Mouse (Mus musculus) left cerebral cortex, adult 9 months (tissue): ENCODE results near the gene Tex264.
A peak's percentile ranks its signal among the peaks of the same experiment; 100 is the strongest.

Source experiments
- DNase-seq, 2 experiments: peaks; one replicate each; pipeline ENCODE4 v3.0.0; 2022; ENCODE audit warnings: low spot score in 2 of 2

The Tex264 gene

DNA sequence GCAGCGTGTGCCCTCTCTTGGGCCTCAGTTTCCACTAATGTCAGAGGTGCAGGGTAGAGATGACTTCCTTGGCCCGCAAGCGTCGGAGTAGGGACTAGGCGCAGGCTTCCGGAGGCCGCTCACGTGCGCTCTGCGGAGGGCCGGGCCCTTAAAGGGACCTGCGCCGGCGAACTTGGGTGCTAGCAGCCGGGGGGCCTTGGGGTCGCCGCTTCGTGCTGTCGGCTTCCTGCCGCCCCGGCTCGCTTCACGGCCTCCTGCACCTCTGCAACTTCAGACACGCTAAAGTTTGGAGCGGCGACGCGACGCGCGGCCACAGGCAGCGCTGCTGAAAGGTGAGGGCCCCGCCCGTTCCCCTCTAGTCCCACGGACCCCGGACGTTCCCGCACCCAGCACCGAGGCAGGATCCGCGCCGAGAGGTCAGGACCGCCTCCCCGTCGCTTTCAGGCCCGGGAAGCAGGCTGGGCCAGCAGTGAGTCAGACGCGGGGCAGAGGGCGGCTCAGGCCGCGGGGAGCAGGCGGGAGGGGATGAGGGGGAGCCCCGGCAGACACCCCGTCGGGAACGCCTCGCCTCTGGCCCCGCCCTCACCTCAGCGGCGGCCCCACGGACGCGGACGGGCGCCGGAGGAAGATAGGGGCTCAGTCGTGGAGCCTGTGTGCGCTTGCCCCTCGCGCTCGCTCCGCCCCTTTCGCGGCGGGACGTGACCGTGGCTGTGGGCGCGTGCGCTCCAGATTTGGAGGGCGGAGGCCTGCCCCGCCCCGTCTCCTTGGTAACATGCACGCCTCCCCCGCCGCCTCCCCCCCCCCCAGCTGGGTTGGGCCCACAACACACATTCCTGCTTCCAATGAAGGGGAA lies at the start of gene Tex264:
TSS of gene Tex264 (minus strand) at position 679 of the 853 bp plus-strand sequence.
- DNase-seq: peak; percentile 69 to 83

DNA sequence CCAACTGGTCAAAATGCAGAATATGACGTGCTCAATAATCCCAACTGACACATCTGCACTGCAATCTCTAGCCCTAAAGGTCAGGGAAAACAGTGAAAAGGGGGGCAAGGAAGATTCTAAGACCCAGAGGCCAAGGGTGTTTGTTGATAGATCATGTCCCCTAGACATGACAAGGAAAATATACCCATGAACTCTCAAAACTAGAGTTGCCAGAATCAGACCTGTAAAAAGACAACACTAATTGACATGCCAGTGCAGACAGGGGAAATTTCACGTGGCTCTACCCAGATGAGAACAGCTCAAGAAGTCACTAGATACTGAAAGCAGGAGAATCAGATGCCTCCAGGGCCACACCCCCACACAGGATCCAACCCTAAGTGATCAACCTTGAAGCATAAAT lies 48.0 kb upstream of the Tex264 start:
- no peak for DNase-seq

DNA sequence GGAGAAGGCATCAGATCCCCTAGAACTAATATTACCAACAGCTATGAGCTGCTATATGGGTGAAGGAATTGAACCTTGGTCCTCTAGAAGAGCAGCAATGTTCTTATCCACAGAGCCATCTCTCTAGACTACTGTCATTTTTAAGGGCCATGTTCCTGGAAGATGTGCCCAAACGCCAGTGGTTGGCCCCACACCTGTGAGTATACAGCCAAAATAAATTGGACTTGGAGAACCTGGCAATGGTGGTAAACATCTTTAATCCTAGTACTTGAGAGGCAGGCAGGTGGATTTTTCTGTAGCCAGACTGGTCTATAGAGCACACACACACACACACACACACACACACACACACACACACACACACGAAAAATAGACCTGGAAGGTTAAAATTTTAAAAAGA lies 43.7 kb upstream of the Tex264 start:
- DNase-seq: no peak

DNA sequence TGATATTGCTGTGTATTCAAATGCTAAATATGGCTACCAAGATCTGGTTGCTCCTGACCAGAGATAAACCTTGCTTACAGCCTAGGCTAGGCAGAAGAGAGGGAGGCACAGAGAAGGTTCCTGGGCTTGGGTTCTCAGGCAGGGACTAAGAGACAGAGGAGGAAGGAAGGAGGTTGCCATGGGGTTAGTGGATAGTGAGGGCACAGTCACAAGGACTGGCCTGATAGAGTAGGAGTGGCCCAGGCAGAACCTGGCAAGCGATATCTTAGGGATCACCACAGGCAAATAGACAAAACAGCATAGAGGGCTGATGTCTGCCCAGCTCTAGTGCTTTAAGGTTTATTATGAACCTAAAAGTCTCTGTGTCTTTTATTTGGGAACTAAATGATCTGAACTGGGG lies 41.2 kb upstream of the Tex264 start:
- DNase-seq: no peak

DNA sequence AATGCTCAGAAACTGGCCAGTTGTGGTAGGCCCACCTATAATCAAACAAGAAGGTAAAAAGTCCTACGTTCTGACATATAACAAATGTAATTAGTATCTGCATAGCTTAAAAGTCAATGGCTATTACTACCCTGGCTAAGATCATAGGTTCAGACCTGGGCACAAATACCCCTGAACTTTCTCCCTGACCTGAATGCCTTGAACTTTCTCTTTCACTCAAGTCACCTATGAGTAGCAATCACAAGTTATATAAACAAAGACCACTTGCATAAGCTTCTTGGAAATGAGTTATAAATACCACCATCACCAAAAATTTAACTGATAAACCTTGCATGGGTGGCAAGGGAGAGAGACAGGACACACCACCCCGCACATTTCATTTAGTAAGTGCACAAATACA lies 39.7 kb upstream of the Tex264 start:
- no peak for DNase-seq

DNA sequence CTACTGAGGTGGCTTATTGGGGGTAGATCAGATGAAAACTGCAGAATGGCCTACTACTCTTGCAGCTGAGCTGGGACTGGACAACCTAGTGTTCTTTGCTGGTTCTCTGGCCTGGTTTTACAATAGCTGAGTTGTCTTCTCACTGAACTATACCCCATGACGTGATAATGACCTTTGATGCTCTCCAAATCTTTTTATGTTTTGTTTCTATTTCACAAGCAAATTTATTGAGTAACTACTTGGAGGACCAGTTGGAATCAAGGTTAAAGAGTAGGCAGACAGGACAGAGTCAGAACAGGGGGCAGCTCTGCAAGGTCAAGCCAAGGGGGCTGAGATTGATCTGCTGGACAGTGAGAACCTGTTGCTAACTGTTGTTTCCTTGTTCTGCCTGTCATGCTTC lies 39.1 kb upstream of the Tex264 start:
- DNase-seq: no peak

DNA sequence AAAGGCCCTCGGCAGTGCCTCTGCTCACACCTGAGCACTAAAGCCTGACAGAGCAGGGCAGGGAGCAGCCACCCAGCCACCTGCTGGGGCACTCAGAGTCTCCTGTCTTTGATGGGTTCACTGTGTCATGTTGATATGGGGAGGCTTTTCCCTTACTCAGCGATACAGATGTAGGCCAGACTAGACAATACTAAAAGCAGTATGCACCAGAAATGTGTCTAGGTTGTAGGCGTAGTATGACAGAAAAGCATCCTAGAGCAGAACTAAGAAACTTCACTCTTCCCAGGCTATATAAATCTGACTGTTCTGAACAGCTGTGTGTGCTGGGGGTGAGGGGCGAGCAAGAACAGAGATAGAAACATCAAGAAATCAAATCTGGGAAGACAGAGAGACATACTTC lies 31.0 kb upstream of the Tex264 start:
- no peak for DNase-seq

DNA sequence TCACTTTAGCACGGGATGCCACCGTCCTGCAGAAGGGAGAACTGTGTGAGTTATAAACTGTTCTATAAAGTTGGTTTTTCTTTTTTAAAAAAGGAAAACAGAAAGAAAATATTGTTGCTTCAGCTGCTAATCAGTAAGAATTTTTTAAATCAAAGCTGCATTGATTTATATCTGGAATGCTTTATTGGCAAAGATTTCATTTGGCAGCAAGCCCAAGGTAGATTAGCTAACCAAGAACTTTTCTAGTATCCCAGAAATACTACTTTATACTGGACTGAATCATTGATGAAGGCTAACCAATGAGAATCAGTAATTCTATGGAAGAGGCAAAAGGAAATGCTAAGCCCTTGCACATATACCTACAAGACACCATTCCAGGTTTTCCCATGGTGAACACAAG lies 30.5 kb upstream of the Tex264 start:
- no peak for DNase-seq

DNA sequence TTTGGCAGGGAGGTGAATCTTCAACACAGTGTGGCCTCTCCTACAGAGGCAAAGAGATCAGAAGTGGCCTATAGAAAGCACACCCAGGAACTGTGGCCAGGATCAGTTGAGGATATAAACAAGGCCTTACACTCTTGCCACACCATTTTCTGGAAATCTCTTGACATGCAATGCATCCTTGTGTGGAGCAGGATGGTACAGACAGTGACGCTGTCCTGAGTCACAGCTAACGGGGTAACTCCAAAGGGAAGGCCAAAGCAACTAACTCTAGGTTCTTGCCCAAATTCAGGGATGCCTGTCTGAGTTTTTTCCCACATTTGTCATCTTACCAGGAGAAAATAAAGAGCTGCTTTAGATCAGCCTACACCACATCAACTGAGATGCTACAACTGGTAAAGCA lies 26.7 kb upstream of the Tex264 start:
- no peak for DNase-seq

DNA sequence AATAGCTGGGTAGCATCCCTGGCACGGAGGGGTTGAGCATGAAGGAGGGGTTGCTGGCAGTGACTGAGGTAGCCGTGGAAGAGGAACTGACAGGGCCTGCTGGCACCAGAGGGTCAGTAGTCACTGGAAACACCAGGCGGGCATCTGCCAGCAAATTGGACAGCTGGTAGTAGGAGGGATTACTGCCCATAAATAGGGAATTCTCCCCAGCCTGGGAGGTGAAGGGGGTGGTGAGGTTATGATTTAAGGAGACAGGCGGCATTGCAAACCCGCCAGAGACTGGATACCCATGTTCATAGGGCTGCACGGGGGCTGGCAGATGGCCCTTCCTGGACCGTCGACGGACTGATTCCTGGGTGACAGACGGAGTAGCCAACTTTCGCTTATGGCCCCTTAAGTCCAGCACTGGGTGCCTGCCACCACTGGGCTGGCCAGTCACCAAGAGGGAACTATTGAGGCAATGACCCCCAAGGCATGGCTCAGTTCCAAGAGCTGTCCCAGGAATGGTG lies 7.3 kb upstream of the Tex264 start:
- DNase-seq: no peak

DNA sequence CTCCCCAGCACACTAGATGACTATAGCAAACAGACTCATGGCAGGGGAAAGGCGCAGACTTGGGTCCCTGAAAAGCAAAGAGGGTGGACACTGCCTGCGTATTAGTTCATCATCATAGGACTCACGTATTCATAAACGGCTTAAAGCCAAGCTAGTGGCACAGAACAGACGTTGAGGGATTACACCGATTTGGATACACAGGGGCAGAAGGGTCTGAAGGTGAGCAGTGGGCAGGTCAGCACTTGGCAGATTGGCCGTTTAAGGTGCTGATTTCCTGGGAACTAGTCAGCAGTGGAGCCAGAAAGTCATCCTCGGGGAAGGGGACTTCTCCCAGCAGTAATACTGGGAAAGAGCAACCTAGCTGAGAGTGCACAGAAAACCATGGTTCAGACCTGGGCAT lies 3.1 kb upstream of the Tex264 start:
- DNase-seq: no peak

DNA sequence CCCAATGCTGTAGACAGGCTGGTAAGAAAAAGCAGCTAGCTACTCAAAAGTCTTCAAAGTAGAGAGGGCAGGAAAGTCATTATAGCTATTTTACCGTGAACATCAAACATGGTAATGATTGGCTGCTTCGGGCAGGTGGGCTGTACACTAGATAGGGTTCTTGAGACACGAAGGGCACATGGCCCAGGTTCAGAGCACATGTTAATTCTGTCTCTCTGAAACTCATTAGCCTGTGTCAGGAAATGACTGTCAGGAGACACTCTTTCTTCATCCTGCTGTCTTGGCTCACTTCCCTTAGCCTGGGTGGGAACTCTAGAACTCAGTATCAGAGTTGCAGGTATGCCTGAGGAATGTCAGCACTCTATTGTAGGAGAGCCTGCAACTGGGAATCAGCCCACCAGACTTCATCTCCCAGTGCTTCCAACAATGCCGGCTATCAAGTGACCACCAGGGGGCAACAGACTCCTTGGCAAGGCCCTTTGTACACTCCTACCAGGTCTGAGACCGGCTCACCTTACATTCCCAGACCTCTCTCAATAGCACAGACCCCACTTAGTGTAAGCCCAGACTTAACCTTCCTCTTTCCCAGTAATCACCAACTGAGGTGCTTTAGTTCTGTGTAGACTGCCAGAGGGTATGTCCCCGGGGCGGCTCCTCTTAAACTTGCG lies 1.4 kb upstream of the Tex264 start:
- peak in 1 of 2 experiments; percentile 81 for DNase-seq

DNA sequence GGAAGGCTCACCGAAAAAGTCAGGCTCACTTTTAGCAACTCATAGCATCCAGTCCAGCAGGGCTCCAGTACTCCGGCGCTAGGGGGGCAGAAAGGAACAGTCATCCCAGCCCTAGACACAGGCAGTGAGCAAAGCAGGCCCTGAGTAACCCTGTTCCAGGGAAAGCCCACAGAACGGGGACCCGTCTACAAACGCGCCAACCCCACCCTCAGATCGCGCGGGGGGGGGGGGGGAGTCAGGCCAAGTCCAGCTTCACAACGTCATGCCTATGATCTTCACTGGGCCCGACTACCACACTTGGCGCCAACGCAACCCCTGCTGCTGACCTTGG lies 844 bp downstream of the Tex264 start:
- DNase-seq: no peak

DNA sequence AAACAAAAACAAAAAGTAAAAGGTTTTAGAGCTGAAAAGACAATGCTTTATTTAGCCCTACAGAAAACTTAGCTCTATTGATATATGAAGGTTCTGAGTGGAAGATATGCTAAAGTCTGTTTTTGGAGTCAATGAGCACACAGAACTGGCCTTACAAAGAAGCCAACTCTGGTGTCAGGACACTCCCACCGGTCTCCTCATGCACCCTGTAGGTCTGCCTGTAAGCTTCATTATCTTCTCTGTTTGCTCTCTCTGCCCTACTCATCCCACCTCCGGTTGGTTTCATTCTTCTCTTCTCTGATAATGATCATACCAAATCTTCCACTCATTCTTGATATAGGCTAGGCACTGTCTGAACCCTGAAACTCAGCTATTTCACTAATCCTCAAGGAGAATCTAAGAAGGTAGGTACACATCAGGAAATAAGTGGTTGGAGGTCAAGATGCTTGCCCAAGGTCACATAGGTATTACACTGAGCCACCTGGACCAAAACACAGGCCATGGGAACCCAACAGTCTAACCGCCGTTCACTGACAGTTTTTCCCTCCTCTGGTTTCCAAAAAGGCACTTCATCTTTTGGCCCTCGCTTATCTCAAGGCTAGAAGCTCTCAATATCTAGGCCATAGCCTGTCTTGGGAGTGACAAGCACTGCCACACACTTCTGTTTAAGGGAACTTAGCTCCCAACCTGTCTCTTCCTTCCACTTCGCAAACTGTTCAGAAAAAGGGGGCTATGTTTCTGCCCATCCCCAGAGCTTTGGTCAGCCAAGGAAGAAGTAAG lies 1.4 kb downstream of the Tex264 start:
- DNase-seq: no peak

DNA sequence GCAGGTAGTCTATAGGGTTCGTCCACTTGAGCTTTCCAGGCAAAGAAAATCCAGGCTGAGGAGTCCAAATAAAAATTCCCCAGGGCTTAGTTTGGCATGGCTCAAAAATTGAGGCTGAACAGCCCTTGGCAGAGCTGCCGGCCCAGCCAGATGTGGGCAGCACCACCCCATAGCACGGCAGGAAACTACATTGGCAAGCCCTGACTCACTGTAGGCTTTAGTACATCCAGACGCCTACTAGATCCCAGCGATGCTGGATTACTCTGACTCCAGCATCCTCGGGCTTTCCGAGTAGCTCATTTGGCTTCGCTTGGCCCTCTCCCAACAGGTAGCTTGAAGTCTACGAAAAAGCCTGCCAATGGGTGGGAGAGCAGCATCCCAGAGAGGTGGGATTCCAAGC lies 4.7 kb downstream of the Tex264 start:
- no peak for DNase-seq

DNA sequence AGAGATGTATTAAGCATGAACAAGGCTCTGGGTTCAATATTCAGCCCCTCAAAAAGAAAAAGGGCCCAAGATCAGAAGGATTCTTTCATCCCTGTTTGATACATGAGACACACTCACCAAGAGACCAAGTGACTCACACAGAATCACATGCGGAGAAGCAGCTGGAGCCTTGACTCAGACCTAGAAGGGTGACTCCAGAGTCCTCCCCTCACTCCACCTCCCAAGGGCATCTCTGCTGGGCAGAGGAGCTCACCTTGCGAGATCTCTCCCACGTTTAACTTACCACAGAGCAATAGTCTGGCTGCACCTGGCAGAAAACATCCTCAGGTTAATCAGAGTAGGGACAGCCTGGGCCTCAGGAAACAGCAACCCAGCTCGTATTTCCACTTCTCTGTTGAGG lies 7.5 kb downstream of the Tex264 start:
- no peak for DNase-seq

DNA sequence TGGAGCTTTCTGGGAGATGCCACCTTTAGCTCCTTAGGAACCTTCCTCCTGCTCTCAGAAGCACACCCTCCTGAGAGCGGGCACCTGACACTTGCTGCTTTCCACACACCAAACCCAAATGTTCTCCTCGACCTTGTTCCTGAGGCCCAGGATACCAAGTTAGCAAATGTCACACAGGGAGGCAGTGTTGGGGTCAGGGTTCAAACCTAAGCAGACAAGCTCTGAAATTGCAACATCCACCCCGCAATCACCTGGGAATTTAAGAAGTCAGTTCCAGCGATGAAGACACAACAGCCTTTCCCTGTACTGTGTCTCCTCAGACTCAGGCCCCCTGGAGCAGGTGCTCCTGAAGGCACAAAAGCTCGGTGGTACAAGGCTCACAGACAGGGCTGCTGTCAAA lies 8.0 kb downstream of the Tex264 start:
- no peak for DNase-seq

DNA sequence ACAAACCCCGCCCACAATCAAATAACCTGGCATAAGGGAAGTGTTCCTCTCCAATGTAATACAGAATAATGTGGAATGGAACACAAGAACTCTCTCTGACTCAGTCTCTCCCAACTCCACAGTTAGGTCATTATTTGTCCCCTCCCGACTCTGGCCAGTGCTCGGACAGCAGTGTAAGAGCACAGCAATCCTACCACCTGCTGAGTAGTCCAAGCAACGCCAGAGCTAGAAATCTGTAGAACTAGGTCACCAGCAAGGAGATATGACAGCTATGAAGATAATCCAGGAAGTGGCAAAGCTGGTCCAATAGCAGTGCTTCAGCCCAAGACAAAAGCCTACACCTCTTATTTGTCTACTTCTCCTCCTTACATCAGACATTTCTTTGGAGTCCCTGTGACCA lies 9.2 kb downstream of the Tex264 start:
- DNase-seq: no peak

DNA sequence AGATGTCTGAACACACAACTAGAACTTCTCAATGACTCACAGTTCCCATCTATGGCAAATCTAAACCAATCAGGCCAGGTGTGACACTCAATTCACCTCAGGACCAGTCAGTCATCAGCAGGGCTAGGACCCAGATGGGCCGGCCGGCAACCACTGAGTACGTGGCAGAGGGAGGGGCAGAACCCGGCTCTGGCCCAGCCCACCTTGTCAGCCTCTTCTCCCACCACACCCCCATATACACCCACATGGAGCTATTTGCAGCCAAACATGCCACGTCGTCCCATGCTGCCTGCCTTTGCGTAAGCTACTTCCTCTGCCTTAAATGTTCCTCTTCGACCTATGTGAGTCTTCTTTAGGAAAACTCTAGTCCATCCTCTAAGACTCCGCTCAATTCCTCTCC lies 9.8 kb downstream of the Tex264 start:
- peak in 1 of 2 experiments; percentile 55 for DNase-seq

DNA sequence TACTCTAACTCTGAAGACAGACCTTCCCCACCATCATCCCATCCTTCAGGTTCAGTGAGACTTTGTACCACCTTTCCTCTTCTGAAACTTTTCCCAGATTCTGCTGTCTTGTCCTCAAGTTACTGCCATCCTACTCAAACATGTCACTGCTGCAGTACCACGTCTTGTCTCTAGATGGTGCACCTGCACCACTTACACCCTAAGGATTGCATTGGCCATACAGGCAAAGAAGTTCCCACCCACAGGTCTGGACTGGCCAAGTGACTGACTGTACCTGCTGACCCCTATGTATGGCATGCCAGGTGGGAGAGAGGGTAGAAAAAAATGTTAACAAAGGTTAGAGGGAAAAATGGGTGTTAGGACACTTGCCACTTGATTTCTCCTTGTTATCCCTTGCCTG lies 10.2 kb downstream of the Tex264 start:
- peak; percentile 68 to 94 for DNase-seq

DNA sequence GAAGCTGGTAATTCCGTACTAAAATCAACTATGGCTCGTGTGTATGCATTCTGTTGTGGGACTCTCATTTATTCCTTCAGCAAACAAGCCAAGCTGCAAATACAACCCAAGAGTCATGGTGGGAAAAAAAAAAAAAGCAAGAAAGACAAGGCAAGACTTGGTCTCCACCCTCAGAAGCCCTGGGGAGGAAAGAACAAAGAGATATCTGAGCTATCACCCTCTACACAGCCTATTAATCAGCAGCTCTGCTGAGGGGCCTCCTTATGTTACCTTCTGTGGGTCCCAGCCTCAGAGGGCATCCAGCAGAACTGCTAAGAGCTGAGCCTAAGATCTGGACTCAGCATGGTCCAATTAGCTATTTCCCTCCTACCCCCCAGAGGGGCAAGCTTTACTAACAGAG lies 11.9 kb downstream of the Tex264 start:
- no peak for DNase-seq

DNA sequence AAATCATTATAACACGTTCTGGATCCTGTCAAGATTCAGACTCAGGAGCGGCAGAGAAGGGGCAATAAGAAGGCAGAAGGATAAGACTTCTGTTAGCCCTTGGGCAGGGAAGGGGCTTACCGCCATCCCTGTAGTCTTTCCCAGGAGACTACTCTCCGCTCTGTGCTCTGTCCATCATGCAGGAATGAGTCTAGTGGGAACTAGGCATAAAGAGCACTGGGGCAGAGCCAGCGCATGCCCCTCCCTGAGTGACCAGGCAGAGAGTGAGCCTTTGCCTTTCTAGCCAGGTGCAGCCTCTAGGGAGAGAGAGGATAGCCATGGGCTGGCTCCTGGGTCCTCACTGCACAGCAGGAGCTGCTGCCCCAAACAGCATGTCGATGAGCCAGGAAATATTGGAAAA lies 20.9 kb downstream of the Tex264 start:
- DNase-seq: no peak

DNA sequence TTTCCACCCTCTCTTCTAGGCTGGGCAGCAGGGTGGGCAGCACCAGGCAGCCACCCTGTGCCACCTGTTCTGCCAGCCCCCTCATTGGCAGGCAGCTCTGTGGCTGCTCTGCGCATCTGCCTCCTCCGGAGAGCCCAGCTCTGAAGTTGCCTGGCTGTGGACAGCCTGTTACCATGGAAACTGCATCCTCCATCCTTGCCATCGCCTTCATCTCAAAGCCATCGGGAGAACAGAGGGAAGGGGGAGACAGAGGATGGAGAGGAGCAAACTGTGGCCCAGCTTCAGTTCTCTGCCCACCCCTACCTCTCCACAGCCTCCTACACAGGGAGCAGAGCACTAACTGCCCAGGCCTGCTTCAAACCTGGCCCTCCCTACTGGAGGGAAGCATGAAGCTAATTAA lies 21.3 kb downstream of the Tex264 start:
- peak; percentile 79 to 84 for DNase-seq
